Mouse (Mus musculus) E14TG2a.4 (cell line): ENCODE measurements around the gene Npc1l1.

Experiments used
- CTCF ChIP-seq: conservative IDR thresholded peaks from 2 replicates; pipeline ENCODE4 v1.5.1; 2014; ENCODE audit warnings: low read length
- NANOG ChIP-seq: IDR thresholded peaks from 2 replicates; pipeline ENCODE4 v1.6.1; 2014; ENCODE audit warnings: borderline replicate concordance, low read length, mixed read lengths

GRCm38 (mm10) chr11:6169041-6169663 lies 60.8 kb downstream of the Npc1l1 start:
- TF ChIP-seq CTCF = no peak
- no peak for TF ChIP-seq NANOG
